Mouse (Mus musculus) intestine, embryonic 16.5 days (tissue): Measurements from ENCODE around the gene Rapgef2. TPM values are rescaled to one million over a fixed set of nuclear protein-coding genes. Genes with fewer than 3 reads are reported as not detected.
A peak's percentile ranks its signal among the peaks of the same experiment; 100 is the strongest.

Source experiments
- ATAC-seq: fragments of 200-750 bp; cut with Nextera tagmentation; 2 replicates; pipeline ENCODE4 v1.8.0; 2017; ENCODE audit warnings: moderate TSS enrichment, moderate library complexity
- H3K27ac ChIP-seq: fragments of 300-500 bp; sonication (generic); 2 replicates; pipeline ENCODE4 v1.5.1; 2014; ENCODE audit warnings: mild to moderate bottlenecking, low read length
- H3K27me3 ChIP-seq: fragments of 300-500 bp; sonication (generic); replicated peaks from 2 replicates; pipeline ENCODE4 v1.6.1; 2014; ENCODE audit warnings: low read length, control low read depth, mixed read lengths; ENCODE audit not compliant: control insufficient read depth, insufficient read depth
- H3K36me3 ChIP-seq: fragments of 300-500 bp; sonication (generic); 2 replicates; pipeline ENCODE4 v1.6.1; 2014; ENCODE audit warnings: low read length, control low read depth; ENCODE audit not compliant: control insufficient read depth, insufficient read depth
- H3K4me1 ChIP-seq: fragments of 300-500 bp; sonication (generic); 2 replicates; pipeline ENCODE4 v1.6.1; 2014; ENCODE audit warnings: low read length, control low read depth, mixed read lengths; ENCODE audit not compliant: control insufficient read depth, insufficient read depth
- H3K4me2 ChIP-seq: fragments of 300-500 bp; sonication (generic); 2 replicates; pipeline ENCODE4 v1.6.1; 2014; ENCODE audit warnings: low read depth, low read length, control low read depth
- H3K4me3 ChIP-seq: fragments of 300-500 bp; sonication (generic); 2 replicates; pipeline ENCODE4 v1.5.1; 2014; ENCODE audit warnings: mild to moderate bottlenecking, low read length
- H3K9ac ChIP-seq: fragments of 300-500 bp; sonication (generic); 2 replicates; pipeline ENCODE4 v1.6.1; 2014; ENCODE audit warnings: low read depth, low read length
- H3K9me3 ChIP-seq: fragments of 300-500 bp; sonication (generic); 2 replicates; pipeline ENCODE4 v1.6.1; 2016; ENCODE audit warnings: low read length, control low read depth; ENCODE audit not compliant: control insufficient read depth
- WGBS: fragments of 180-500 bp; shearing (Covaris S2); extraction: QIAGEN DNeasy Blood & Tissue Kit; methylation state at CpG from one replicate; pipeline ENCODE4 v1.1.7; 2014; 5-methylcytosine and 5-hydroxymethylcytosine counted together
- polyA plus RNA-seq: library from polyadenylated mRNA; unstranded; fragments of >200 nt; fragmentation: Nextera tagmentation; extraction: Ambion mirVana; gene quantifications from 2 replicates; pipeline ENCODE4 v1.2.1, GENCODE M21; 2015

Gene Rapgef2
- 2.2 and 3.0 TPM in 2 replicates for polyA plus RNA-seq

DNA sequence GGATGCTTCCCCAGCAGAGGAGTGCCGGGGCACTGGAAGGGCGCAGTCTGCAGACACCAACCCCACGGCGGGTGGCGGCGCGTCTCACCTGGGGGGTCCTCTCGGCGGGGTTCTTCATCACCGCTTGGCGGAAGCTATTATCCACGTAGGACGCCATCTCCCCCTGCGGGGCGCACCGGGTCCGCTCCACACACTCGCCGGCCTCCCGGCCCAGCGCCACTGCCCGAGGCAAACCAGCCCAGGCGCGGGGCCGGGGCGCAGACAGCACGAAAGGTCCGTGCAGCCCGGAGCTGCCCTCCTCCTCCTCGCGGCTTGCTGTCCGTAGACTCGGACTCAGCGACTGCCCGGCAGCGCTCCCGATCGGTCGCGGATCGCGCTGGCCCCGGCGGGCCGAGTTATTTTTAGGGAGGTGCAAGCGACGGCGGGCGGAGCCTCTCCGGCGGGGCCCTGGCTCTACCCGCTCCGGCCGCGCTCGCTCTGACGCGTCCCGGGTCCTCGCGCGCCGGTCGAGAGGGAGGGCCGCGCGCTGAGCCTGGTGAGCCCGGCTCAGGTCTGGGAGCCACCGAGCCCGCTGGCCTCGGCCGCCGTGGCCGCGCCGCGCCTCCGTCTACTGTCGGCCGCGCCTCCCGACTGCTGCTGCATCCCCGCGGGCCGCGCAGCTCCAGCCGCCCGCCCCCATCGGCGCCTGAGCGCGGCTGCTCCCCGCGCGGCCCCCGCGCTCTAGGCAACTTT lies at the start of gene Rapgef2:
Gene Rapgef2, minus strand, starts transcription at position 142 of the 732 bp plus-strand sequence.
- ATAC-seq = peak; percentile 81
- H3K4me1 ChIP-seq = peaks cover 18% of the 10 kb centered on the region
- WGBS = under 1% methylated on average over 88 of the region's 97 CpGs
- no peaks in the 10 kb centered on the region for H3K9me3 ChIP-seq
- peak within 1 kb of the TSS; percentile 81 for H3K4me2 ChIP-seq
- H3K27me3 ChIP-seq = no peaks in the 10 kb centered on the region
- H3K27ac ChIP-seq = peak within 1 kb of the TSS; percentile 96
- peak within 1 kb of the TSS; percentile 92 for H3K9ac ChIP-seq
- H3K36me3 ChIP-seq = no peaks in the 10 kb centered on the region
- peak within 1 kb of the TSS; percentile 87 for H3K4me3 ChIP-seq

DNA sequence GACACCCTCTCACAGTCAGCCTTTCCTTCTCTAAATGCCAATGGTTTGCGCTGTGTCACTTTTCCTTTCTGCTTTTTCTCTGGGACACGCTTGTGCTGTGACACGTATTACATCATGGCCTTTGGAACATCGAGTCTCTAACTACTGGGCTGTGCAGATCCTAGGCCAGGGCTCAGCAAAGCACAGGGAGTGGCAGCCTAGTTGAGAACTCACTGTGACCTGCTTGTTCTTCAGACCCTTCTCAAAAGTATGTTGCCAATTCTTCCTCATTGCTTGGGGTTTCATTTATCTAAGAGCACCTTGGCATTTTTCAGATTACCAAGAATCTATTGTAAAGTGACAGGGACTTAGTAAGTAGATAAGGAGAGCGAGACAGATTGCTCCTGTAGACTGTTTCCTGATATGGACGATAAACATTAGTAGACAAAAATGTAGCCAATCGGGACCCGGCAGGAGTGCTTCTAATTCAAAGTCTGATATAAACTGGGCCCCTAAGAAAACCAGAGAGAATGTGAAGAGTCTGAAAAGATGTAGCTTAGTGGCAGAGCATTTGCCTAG lies 47.4 kb upstream of the Rapgef2 start:
- H3K4me1 ChIP-seq = peaks cover 2% of the 10 kb centered on the region
- H3K4me3 ChIP-seq = no peak overlapping the region
- no peaks in the 10 kb centered on the region for H3K27me3 ChIP-seq
- no peak for ATAC-seq
- no peaks in the 10 kb centered on the region for H3K9me3 ChIP-seq
- H3K27ac ChIP-seq = no peak overlapping the region
- no peaks in the 10 kb centered on the region for H3K36me3 ChIP-seq
- no peak overlapping the region for H3K4me2 ChIP-seq
- WGBS = 73% methylated on average over 8 of the region's 8 CpGs
- H3K9ac ChIP-seq = no peak overlapping the region

DNA sequence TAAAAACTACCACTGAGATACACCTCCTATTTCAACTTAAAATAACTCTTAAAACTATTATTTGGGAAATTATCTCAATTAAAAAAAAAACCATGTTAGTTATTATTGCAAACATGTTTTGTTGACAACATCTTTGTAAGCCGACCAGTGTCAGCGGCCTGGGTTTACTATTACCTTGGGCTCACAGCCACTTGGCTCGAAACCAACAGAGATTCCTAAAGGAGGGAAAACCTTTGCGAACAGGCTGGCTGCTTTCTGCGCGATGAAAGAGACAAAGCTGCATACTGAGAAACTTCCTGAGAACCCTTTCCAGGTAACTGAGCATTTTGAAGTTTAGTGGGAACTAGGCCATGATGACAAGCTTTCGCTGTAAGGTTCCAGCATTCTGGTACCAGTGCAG lies 46.7 kb upstream of the Rapgef2 start:
- H3K9me3 ChIP-seq = no peaks in the 10 kb centered on the region
- H3K27me3 ChIP-seq = no peaks in the 10 kb centered on the region
- H3K36me3 ChIP-seq = no peaks in the 10 kb centered on the region
- WGBS = 83% methylated on average over 7 of the region's 7 CpGs
- H3K9ac ChIP-seq = no peak overlapping the region
- H3K4me1 ChIP-seq = peaks cover 2% of the 10 kb centered on the region
- no peak overlapping the region for H3K27ac ChIP-seq
- H3K4me2 ChIP-seq = no peak overlapping the region
- no peak for ATAC-seq
- H3K4me3 ChIP-seq = no peak overlapping the region

DNA sequence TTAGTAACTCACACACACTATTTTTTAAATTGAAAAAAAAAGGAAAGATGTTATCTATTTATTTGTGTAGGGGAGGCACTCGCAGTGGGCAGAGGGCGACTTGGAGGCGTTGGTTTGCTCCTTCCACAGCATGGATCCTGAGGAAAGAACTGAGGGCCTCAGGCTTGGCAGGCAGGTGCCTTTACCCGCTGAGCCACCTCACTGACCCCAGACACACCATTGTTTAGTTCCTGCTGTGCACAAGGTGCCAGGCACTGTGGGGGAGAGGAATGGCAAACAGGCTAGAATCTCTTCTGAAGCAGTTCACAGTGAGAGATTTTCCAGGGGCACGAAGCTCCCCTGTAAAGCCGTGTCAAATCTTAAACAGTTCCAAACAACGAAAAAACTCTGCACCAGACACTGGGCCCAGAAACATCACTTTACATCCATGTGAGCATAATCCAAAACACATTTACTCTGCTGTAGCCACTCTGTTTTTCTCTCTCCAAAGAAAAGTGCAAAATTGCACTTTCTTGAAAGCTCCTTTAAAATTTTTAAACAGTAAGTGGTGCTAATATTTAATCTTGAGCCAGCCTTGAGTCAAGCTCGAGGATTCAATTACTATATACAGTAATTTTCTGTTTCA lies 43.5 kb upstream of the Rapgef2 start:
- H3K9me3 ChIP-seq = no peaks in the 10 kb centered on the region
- H3K9ac ChIP-seq = no peak overlapping the region
- no peaks in the 10 kb centered on the region for H3K36me3 ChIP-seq
- no peak for ATAC-seq
- no peak overlapping the region for H3K4me3 ChIP-seq
- H3K27me3 ChIP-seq = no peaks in the 10 kb centered on the region
- no peak overlapping the region for H3K27ac ChIP-seq
- H3K4me2 ChIP-seq = no peak overlapping the region
- H3K4me1 ChIP-seq = peaks cover 2% of the 10 kb centered on the region
- 39% methylated on average over 8 of the region's 8 CpGs for WGBS

DNA sequence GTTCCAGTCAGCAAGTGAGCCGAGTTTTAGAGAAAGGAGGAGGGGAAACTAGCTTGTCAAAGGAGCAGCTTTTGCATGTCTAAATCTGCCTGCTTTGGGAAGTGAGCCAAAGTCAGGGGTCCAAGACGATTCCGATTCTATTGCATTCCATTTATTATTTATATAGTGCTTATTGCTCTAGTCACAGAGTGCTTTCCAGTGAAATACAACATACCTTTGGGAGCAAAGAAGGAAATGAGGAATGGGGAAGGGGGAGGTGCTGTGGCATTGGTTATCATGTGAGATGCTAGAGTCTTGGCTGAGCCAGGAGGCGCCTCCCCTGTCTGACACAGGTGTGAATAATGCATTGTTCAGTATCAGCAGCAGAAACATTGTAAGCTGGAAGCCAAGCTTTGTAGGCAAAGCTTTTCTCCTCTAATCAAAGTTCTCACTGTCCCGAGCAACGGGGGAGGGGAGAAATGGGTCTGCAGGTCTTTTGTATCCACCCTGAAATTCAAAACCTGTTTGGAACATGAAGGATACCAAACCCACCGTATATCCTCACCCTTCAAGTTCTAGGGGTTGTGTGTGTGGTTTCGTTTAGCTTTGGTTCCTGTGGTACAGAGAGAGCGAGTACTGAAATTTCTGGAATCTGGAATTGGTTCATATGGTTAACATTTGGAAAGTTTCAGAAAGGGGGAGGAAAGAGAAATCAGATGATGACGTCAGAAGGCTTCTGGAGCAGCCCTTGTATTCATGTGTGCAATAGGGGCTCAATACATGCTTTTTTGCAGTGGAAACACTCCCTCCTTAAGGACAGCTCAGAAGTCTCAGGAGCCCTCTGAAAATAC lies 38.6 kb upstream of the Rapgef2 start:
- peak; percentile 38; the same call in 1 of the 2 replicates for ATAC-seq
- Histone ChIP-seq H3K4me3 (no peak overlapping the region), H3K27me3 (no peaks in the 10 kb centered on the region), H3K4me2 (no peak overlapping the region), H3K36me3 (no peaks in the 10 kb centered on the region), H3K9ac (no peak overlapping the region), H3K9me3 (no peaks in the 10 kb centered on the region), H3K4me1 (peaks cover 5% of the 10 kb centered on the region), H3K27ac (no peak overlapping the region)
- WGBS = 29% methylated on average over 10 of the region's 10 CpGs

DNA sequence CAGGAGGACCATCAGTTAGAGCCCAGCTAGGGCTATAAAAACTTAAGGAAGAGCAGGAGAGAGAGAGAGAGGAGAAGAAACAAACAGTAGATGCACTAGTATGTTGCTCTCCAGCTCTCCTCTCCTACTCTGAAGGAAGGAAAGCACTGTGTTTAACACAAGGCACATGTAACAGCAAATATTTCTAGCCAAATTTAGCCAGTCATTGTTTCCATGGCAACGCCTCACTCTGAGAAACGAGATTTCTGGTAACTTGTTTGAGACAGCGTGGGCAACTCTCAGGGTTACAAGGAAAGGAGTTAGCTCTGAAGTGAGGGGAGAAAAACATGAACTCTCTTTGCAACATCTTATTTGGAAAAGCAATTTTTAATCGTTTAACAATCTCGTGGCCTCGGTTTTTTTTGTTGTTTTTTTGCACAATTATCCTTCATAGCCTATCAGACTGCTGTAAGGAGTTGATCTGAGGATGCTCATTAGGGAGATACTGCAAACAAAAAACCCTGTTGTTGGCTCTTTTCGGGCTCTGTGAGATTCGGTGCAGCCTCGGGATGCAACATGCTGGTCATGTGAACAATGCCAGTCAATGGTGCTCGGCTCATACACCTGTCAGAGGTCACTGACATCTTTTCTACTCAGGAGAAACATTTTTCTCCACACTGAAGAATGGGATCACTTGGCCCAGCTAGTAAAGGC lies 27.8 kb upstream of the Rapgef2 start:
- H3K9me3 ChIP-seq = no peaks in the 10 kb centered on the region
- H3K4me2 ChIP-seq = no peak overlapping the region
- no peak overlapping the region for H3K9ac ChIP-seq
- no peaks in the 10 kb centered on the region for H3K36me3 ChIP-seq
- ATAC-seq = no peak
- no peaks in the 10 kb centered on the region for H3K27me3 ChIP-seq
- H3K4me3 ChIP-seq = no peak overlapping the region
- WGBS = 55% methylated on average over 10 of the region's 10 CpGs
- H3K27ac ChIP-seq = no peak overlapping the region
- H3K4me1 ChIP-seq = no peaks in the 10 kb centered on the region

DNA sequence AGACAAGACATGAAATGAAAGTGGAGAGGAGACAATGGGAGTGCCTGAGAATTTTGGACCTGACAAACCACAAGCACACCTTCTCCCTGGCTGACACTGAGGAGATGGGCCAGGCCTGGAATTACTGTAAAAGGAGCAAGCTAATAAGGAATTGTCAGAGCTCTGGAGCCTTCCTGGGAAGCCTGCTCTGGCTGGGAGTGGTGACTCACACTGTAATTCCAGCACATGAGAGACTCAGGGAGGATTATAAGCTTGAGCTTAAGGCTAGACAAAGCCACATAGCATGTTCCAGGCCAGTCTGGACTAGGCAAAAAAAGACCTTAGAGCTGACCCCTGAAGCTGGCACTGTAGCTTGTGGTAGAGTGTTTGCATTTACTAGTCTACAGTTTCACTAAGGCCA lies 25.6 kb upstream of the Rapgef2 start:
- H3K27me3 ChIP-seq = no peaks in the 10 kb centered on the region
- H3K4me3 ChIP-seq = no peak overlapping the region
- no peaks in the 10 kb centered on the region for H3K36me3 ChIP-seq
- no peak overlapping the region for H3K4me2 ChIP-seq
- ATAC-seq = no peak
- no peak overlapping the region for H3K27ac ChIP-seq
- H3K9ac ChIP-seq = no peak overlapping the region
- no peaks in the 10 kb centered on the region for H3K9me3 ChIP-seq
- H3K4me1 ChIP-seq = no peaks in the 10 kb centered on the region

DNA sequence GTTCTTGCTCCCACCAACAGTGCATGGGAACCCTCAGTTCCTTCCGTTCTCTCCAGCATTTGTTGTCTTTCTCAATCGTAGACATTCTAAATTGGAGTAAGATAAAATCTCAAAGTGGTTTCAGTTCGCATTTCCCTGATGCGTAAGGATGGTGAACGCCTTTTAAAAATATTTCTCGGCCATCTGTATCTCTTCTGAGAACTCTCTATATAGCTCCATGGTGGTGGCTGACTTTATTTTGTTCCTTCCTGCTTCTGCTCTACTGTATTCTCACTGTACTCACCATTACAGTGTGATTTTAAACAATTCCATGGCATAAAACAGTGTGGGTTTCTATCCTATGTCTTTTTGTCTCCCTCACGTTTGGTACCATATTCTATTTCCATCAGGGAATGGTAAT lies 23.9 kb upstream of the Rapgef2 start:
- Histone ChIP-seq H3K9me3 (no peaks in the 10 kb centered on the region), H3K4me3 (no peak overlapping the region), H3K9ac (no peak overlapping the region), H3K4me1 (no peaks in the 10 kb centered on the region), H3K4me2 (no peak overlapping the region), H3K27ac (no peak overlapping the region), H3K27me3 (no peaks in the 10 kb centered on the region), H3K36me3 (no peaks in the 10 kb centered on the region)
- WGBS = 76% methylated on average over 7 of the region's 7 CpGs
- ATAC-seq = no peak

DNA sequence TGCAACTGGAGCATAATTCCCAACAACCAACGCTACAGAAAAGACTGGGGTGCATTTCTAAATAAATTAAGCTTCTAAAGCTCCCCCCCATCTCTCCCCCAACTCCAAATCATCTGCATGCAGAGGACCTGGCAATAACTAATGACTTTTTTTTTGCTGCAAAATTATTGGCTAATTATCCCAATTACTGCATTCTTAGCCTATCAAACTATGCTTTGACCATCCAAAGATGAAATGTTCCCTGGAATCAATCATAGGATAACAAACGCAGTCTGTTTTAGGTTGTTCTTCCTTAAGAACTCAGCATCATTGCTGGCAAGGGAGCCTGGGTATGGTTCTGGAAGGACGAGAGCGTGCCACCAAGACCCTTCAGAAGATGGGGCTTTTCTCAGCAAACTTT lies 22.3 kb upstream of the Rapgef2 start:
- no peak for ATAC-seq
- Histone ChIP-seq H3K9ac (no peak overlapping the region), H3K36me3 (no peaks in the 10 kb centered on the region), H3K9me3 (no peaks in the 10 kb centered on the region), H3K4me3 (no peak overlapping the region), H3K27ac (no peak overlapping the region), H3K4me1 (no peaks in the 10 kb centered on the region), H3K4me2 (no peak overlapping the region), H3K27me3 (no peaks in the 10 kb centered on the region)
- WGBS = 83% methylated on average over 4 of the region's 4 CpGs
